Mouse (Mus musculus): Measurements from ENCODE around the gene Olfr1333. TPM values are rescaled to one million over a fixed set of nuclear protein-coding genes. Genes with fewer than 3 reads are reported as not detected.
"Not testable (repeated sequence)": the region's sequence is repeated elsewhere in the genome, so short reads cannot be mapped to it uniquely, and the experiment has no call there.

Olfr1333 gene
- total RNA-seq (2021): not detected
- long read RNA-seq, experiment 1: 0 reads
- long read RNA-seq, experiment 2: 0 reads

DNA sequence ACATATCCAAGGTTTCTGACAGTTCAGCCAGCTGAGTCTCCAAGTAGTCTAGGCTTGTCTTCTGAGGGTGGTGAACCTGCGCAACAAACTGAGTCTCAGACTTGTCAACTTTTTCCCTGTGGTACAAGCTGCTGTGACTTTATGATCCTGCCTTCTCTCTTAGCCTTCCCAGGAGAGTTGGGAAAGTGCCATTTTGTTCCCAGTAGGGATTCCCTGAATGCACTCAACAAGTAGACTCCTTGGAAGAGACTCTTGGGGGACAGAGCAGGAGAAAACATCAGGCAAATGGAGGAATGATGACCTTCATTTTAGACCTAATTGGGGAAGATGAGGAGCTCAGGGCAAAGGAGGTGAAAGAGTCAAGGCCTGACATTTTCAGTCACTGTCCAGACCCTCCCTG lies at the start of gene Olfr1333:
TSS of gene Olfr1333 (minus strand) at position 101 of the 400 bp plus-strand sequence.
- no peak for DNase-seq (ENCODE audit: low spot score)

DNA sequence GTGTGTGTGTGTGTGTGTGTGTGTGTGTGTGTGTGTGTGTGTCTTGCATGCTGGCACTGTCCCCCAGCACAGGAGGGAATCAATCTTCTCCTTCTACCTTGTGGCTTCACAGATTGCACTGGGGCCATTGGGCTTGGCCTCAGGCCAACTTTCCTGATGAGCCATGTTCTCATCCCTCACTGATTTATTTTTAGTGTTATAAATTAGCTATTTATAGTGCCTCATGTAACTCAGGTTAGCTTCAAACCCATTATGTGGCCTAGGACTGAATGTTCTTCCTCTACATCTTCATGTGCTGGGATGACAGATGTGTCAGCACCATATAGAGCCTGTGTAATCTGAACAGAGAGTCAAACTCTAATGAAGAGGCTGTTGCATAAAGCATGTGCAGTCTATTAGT lies 31.5 kb upstream of the Olfr1333 start:
- DNase-seq (ENCODE audit: low spot score): no peak

DNA sequence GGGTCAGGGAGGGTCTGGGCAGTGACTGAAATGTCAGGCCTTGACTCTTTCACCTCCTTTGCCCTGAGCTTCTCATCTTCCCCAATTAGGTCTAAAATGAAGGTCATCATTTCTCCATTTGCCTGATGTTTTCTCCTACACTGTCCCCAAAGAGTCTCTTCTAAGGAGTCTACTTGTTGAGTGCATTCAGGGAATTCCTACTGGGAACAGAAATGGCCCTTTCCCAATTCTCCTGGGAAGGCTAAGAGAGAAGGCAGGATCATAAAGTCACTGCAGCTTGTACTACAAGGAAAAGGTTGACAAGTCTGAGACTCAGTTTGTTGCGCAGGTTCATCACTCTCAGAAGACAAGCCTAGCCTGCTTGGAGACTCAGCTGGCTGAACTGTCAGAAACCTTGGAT lies 28.3 kb upstream of the Olfr1333 start, which contains the start of gene Olfr1331:
TSS of gene Olfr1331 (plus strand) at position 301 of the 400 bp plus-strand sequence.
- DNase-seq (ENCODE audit: low spot score): no peak

DNA sequence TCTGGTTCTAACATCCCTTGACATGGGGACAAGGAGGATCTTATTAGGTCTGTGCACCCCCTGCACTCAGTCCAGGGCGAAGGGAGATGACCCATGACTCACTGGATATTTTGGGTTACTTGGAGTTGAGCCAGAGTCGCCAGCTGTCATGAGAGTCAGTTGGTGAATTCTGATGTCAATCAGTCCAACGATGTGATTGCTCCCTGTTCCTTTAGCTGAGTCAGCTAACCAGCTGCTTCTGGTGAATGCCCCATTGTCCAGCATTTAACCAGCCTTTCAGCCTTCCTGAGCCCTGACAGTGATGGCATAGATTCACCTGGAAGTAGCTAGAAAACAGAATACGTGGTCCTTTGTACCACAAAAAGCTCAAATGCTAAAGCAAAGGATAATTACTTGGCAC lies 26.6 kb upstream of the Olfr1333 start:
- DNase-seq (ENCODE audit: low spot score): peak; percentile 48

DNA sequence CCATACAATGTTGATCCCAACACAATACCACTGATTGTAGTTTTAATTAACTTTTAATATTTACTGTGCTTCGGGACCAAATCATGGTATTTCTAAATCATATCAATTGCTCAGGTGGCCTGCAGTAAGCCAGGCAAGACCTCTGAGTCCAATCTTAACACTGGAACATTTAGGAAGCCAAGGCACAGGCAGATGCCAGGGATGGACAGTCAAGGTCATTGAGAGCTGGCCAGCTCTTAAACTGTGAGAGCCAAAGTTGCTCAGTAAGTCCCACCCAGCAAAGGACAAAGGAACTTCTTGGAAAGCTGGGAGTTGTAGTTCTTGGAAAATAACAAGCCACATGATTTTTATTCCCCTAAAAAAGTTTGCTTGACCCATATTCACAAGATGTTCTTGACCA lies 25.7 kb upstream of the Olfr1333 start:
- DNase-seq (ENCODE audit: low spot score): peak; percentile 2

DNA sequence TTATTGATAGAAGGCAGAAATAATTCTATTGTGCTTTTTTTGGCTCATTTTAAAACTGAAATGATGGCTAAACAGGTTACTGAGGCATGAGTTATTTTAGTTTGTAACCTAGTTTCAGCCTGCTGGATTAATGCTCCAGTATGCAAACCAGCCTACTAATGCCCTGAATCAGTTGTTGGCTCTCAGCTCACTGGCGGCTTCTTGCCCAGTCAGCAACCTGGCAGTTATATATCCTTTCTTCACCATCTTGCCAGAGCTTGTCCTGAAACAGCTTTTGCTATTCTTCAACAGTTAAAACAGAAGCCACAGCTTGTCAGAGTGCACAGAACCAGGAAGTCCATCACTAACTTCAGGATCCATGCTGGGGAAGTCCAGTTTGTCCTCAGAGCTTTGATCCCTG lies 17.2 kb downstream of the Olfr1333 start:
- DNase-seq (ENCODE audit: low spot score): no peak

DNA sequence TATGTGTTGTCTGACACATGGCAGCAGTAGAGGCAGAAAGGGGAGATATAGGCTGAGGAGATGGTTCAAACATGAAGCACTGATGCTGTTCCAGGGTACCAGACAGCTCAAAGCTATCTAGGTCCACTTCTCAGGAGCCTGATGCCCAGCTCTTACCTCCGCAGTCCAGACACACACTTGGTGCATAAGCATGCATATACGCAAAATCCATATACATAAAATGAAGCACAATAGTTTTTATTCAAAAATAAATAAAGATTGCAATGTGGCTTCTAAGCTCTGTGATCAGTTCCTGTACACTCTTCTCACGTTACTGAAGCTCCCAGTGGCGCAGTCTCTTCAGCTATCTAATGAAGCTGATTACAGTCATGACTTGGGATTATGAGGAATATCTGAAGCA lies 26.2 kb downstream of the Olfr1333 start, which contains the start of gene Olfr1335:
TSS of gene Olfr1335 (minus strand) at position 101 of the 400 bp plus-strand sequence.
- DNase-seq (ENCODE audit: low spot score): no peak

DNA sequence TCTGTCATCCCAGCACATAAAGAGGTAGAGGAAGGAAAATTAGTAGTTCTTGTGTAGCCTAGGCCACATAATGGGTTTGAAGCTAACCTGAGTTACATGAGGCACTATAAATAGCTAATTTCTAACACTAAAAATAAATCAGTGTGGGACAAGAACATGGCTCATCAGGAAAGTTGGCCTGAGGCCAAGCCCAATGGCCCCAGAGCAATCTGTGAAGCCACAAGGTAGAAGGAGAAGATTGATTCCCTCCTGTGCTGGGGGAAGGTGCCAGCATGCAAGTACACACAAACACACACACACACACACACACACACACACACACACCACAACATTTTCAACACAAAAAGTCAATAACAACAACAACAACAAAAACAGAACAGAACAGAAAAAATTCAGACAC lies 43.3 kb downstream of the Olfr1333 start:
- not testable (repeated sequence) for DNase-seq (ENCODE audit: low spot score)

DNA sequence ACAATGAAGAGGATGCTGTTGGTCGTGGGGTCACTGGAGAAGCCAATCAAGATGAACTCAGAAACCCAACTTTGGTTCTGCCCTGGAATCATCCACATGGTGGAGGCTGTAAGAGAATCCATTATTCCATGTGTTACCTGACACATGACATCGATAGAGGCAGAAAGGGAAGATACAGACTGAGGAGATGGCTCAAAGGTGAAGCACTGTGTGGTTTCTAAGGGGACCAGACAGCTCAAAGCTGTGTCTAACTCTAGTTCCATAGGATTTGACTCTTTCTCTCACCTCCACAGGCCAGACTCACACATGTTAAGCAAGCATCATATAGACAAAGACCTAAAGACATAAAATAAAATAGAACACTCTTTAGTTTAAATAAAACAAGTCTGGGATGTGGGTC lies 53.6 kb downstream of the Olfr1333 start, which contains the start of gene Olfr1337:
TSS of gene Olfr1337 (minus strand) at position 101 of the 400 bp plus-strand sequence.
- no peak for DNase-seq (ENCODE audit: low spot score)

Other genes with a start within 250 kb of the Olfr1333 start
- not detected for gene Cfap57, start 215.5 kb downstream of the Olfr1333 start, total RNA-seq (2021)
- gene Ebna1bp2, start 215.5 kb downstream of the Olfr1333 start, total RNA-seq (2021): 10 to 100 TPM; 23.6 to 26.9 TPM
- gene Olfr62, start 177.3 kb downstream of the Olfr1333 start, total RNA-seq (2021): not detected
- not detected for gene Olfr1342, start 143.5 kb downstream of the Olfr1333 start, total RNA-seq (2021)
- not detected for gene Olfr1341, start 132.8 kb downstream of the Olfr1333 start, total RNA-seq (2021)
- not detected for gene Olfr1340, start 116.1 kb downstream of the Olfr1333 start, total RNA-seq (2021)
- gene Olfr1339, start 104.1 kb downstream of the Olfr1333 start, total RNA-seq (2021): not detected
- gene Olfr1338, start 77.5 kb downstream of the Olfr1333 start, total RNA-seq (2021): not detected
- not detected for gene Olfr1337, start 53.7 kb downstream of the Olfr1333 start, total RNA-seq (2021)
- not detected for gene Olfr1335, start 26.3 kb downstream of the Olfr1333 start, total RNA-seq (2021)
- not detected for gene Olfr1331, start 28.4 kb upstream of the Olfr1333 start, total RNA-seq (2021)
- gene Olfr1330, start 52.3 kb upstream of the Olfr1333 start, total RNA-seq (2021): not detected
- not detected for gene Olfr1329, start 81.2 kb upstream of the Olfr1333 start, total RNA-seq (2021)
- gene Olfr1328, start 102.3 kb upstream of the Olfr1333 start, total RNA-seq (2021): not detected
- under 1 TPM; 0.19 to 0.50 TPM for gene Lao1, start 125.3 kb upstream of the Olfr1333 start, total RNA-seq (2021)

Data from gastrocnemius, adult 18-20 months (tissue).